Mouse (Mus musculus) forebrain, postnatal 0 days (tissue): Measurements from ENCODE around the gene Cdk10. TPM values are rescaled to one million over a fixed set of nuclear protein-coding genes. Genes with fewer than 3 reads are reported as not detected.
"Not testable (repeated sequence)": the region's sequence is repeated elsewhere in the genome, so short reads cannot be mapped to it uniquely, and the experiment has no call there.

Source experiments
- ATAC-seq: fragments of 200-750 bp; cut with Nextera tagmentation; 2 replicates; pipeline ENCODE4 v1.8.0; 2017; ENCODE audit warnings: mild to moderate bottlenecking, moderate library complexity
- DNase-seq: peaks from one replicate; pipeline ENCODE4 v3.0.0-alpha.2; 2015
- H3K27ac ChIP-seq: fragments of 300-500 bp; sonication (generic); 2 replicates; pipeline ENCODE4 v1.5.1; 2014; ENCODE audit warnings: low read depth, mild to moderate bottlenecking, antibody characterized with exemption, low read length, moderate library complexity, mixed read lengths
- H3K27me3 ChIP-seq: fragments of 300-500 bp; sonication (generic); 2 replicates; pipeline ENCODE4 v1.6.1; 2014; ENCODE audit warnings: mild to moderate bottlenecking, low read length, mixed read lengths; ENCODE audit not compliant: insufficient read depth
- H3K36me3 ChIP-seq: fragments of 300-500 bp; sonication (generic); 2 replicates; pipeline ENCODE4 v1.6.1; 2014; ENCODE audit warnings: mild to moderate bottlenecking, moderate library complexity; ENCODE audit not compliant: insufficient read depth
- H3K4me1 ChIP-seq: fragments of 300-500 bp; sonication (generic); 2 replicates; pipeline ENCODE4 v1.6.1; 2014; ENCODE audit warnings: antibody characterized with exemption; ENCODE audit not compliant: insufficient read depth
- H3K4me2 ChIP-seq: fragments of 300-500 bp; sonication (generic); 2 replicates; pipeline ENCODE4 v1.6.1; 2014; ENCODE audit warnings: low read depth, mild to moderate bottlenecking, moderate library complexity
- H3K4me3 ChIP-seq: fragments of 300-500 bp; sonication (generic); 2 replicates; pipeline ENCODE4 v1.5.1; 2014; ENCODE audit warnings: low read depth, low read length, mixed read lengths
- H3K9ac ChIP-seq: fragments of 300-500 bp; sonication (generic); 2 replicates; pipeline ENCODE4 v1.6.1; 2014; ENCODE audit warnings: mild to moderate bottlenecking
- H3K9me3 ChIP-seq: fragments of 300-500 bp; sonication (generic); 2 replicates; pipeline ENCODE4 v1.6.1; 2016; ENCODE audit warnings: low read length
- CTCF ChIP-seq: sonication (generic); IDR thresholded peaks from 2 replicates; pipeline ENCODE4 v1.5.1; 2016; ENCODE audit warnings: antibody characterized with exemption, control low read depth, low read depth
- WGBS: fragments of 180-500 bp; shearing (Covaris S2); extraction: QIAGEN DNeasy Blood & Tissue Kit; methylation state at CpG from one replicate; pipeline ENCODE4 v1.1.7; 2014; 5-methylcytosine and 5-hydroxymethylcytosine counted together
- polyA plus RNA-seq: library from polyadenylated mRNA; unstranded; fragments of >200 nt; fragmentation: Nextera tagmentation; extraction: Ambion mirVana; gene quantifications from 2 replicates; pipeline ENCODE4 v1.2.1, GENCODE M21; 2015
- total RNA-seq: library from RNA; depleted of rRNA; stranded (reverse); fragments of >200 nt; gene quantifications from 2 replicates; pipeline ENCODE4 v1.2.3, GENCODE M21; 2014

The Cdk10 gene
- total and polyA plus RNA-seq, 2 experiments from 2014 or later = 54.3 to 93.2 TPM

- DNase-seq (peak; percentile 95), ATAC-seq (peak; percentile 98)
- peak within 1 kb of the TSS; percentile 96 for H3K4me3 ChIP-seq
- peak within 1 kb of the TSS; percentile 97 for H3K9ac ChIP-seq
- WGBS = 2% methylated on average over 76 of the region's 76 CpGs
- H3K9me3 ChIP-seq = no peaks in the 10 kb centered on the region
- H3K4me1 ChIP-seq = peaks cover 16% of the 10 kb centered on the region; the same call in 1 of the 2 replicates
- H3K27ac ChIP-seq = peak within 1 kb of the TSS; percentile 66
- peak; percentile 66 for TF ChIP-seq CTCF
- peak within 1 kb of the TSS; percentile 91 for H3K4me2 ChIP-seq
- H3K36me3 ChIP-seq = peaks cover 24% of the 10 kb centered on the region
- no peaks in the 10 kb centered on the region for H3K27me3 ChIP-seq
Measured at GRCm38 (mm10) chr8:123212321-123213117, 12.1 kb upstream of the Cdk10 start, which contains the start of the genes Chmp1a and Spata33. TSS of gene Chmp1a (minus strand) at chr8:123212763. TSS of gene Spata33 (plus strand) at chr8:123212832.

GRCm38 (mm10) chr8:123213118-123213772 is 11.4 kb upstream of the Cdk10 start:
- Histone ChIP-seq H3K4me3 (peak overlapping the region; percentile 96), H3K4me2 (peak overlapping the region; percentile 91), H3K9ac (peak overlapping the region; percentile 97), H3K36me3 (peaks cover 16% of the 10 kb centered on the region), H3K4me1 (peaks cover 16% of the 10 kb centered on the region; the same call in 1 of the 2 replicates), H3K27ac (peak overlapping the region; percentile 66; the same call in 1 of the 2 replicates), H3K9me3 (no peaks in the 10 kb centered on the region), H3K27me3 (no peaks in the 10 kb centered on the region)
- no peak for DNase-seq
- TF ChIP-seq CTCF = no peak
- 20% methylated on average over 22 of the region's 22 CpGs for WGBS
- ATAC-seq = no peak

- Histone ChIP-seq H3K36me3 (no peaks in the 10 kb centered on the region), H3K27ac (no peak overlapping the region), H3K4me3 (no peak overlapping the region), H3K9ac (no peak overlapping the region), H3K4me1 (peaks cover 16% of the 10 kb centered on the region; the same call in 1 of the 2 replicates), H3K27me3 (no peaks in the 10 kb centered on the region), H3K9me3 (no peaks in the 10 kb centered on the region), H3K4me2 (no peak overlapping the region)
- DNase-seq = no peak
- no peak for ATAC-seq
- 74% methylated on average over 3 of the region's 3 CpGs for WGBS
- TF ChIP-seq CTCF = no peak
Measured at GRCm38 (mm10) chr8:123215430-123215829, 9.2 kb upstream of the Cdk10 start.

- ATAC-seq (no peak), DNase-seq (no peak)
- peaks cover 11% of the 10 kb centered on the region; the same call in 1 of the 2 replicates for H3K4me1 ChIP-seq
- H3K4me3 ChIP-seq = no peak overlapping the region
- no peak overlapping the region for H3K4me2 ChIP-seq
- no peaks in the 10 kb centered on the region for H3K27me3 ChIP-seq
- 64% methylated on average over 1 of the region's 1 CpGs for WGBS
- H3K9me3 ChIP-seq = no peaks in the 10 kb centered on the region
- H3K36me3 ChIP-seq = no peaks in the 10 kb centered on the region
- H3K9ac ChIP-seq = no peak overlapping the region
- no peak overlapping the region for H3K27ac ChIP-seq
- TF ChIP-seq CTCF = no peak
Measured at GRCm38 (mm10) chr8:123220917-123221316, 3.7 kb upstream of the Cdk10 start.

- no peaks in the 10 kb centered on the region for H3K9me3 ChIP-seq
- peaks cover 11% of the 10 kb centered on the region; the same call in 1 of the 2 replicates for H3K4me1 ChIP-seq
- no peak for TF ChIP-seq CTCF
- H3K4me3 ChIP-seq = no peak overlapping the region
- ATAC-seq (no peak), DNase-seq (no peak)
- H3K9ac ChIP-seq = no peak overlapping the region
- no peaks in the 10 kb centered on the region for H3K27me3 ChIP-seq
- peaks cover 18% of the 10 kb centered on the region for H3K36me3 ChIP-seq
- H3K27ac ChIP-seq = no peak overlapping the region
- H3K4me2 ChIP-seq = no peak overlapping the region
- 100% methylated on average over 1 of the region's 1 CpGs for WGBS
Measured at GRCm38 (mm10) chr8:123228416-123228815, 3.8 kb downstream of the Cdk10 start.

- not testable (repeated sequence) for DNase-seq, H3K4me1 ChIP-seq, H3K9me3 ChIP-seq, H3K4me3 ChIP-seq, H3K4me2 ChIP-seq, ATAC-seq, H3K9ac ChIP-seq, H3K27ac ChIP-seq, H3K27me3 ChIP-seq
- WGBS = 78% methylated on average over 11 of the region's 11 CpGs
- H3K36me3 ChIP-seq = peaks cover 18% of the 10 kb centered on the region
Measured at GRCm38 (mm10) chr8:123230326-123230725, 5.7 kb downstream of the Cdk10 start.

- Histone ChIP-seq H3K4me3 (no peak overlapping the region), H3K4me1 (peaks cover 15% of the 10 kb centered on the region), H3K27ac (no peak overlapping the region), H3K36me3 (peaks cover 18% of the 10 kb centered on the region), H3K27me3 (peaks cover 4% of the 10 kb centered on the region; the same call in 1 of the 2 replicates), H3K9ac (no peak overlapping the region), H3K9me3 (no peaks in the 10 kb centered on the region), H3K4me2 (no peak overlapping the region)
- no peak for DNase-seq
- TF ChIP-seq CTCF = peak; percentile 50
- 60% methylated on average over 5 of the region's 5 CpGs for WGBS
- no peak for ATAC-seq
Measured at GRCm38 (mm10) chr8:123231742-123232141, 7.1 kb downstream of the Cdk10 start.
